Mouse (Mus musculus) left cerebral cortex, postnatal 4 days (tissue): ENCODE results near the gene Glod4. TPM values are rescaled to one million over a fixed set of nuclear protein-coding genes. Genes with fewer than 3 reads are reported as not detected.
A peak's percentile ranks its signal among the peaks of the same experiment; 100 is the strongest.
"Not testable (repeated sequence)": the region's sequence is repeated elsewhere in the genome, so short reads cannot be mapped to it uniquely, and the experiment has no call there.

Experiments used
- DNase-seq: peaks from one replicate; pipeline ENCODE4 v3.0.0-alpha.2; 2022
- intact Hi-C: fragments of 180-260 bp; cut with DNase I; formaldehyde crosslinking; loops from one replicate; pipeline ENCODE4 v1.15.1; 2025
- total RNA-seq, 2 experiments: library from RNA; stranded (reverse); gene quantifications; 2 replicates each; pipeline ENCODE4 v1.2.3; 2021

Gene Glod4
- total RNA-seq, 2 experiments from 2014 or later = 49.7 to 62.0 TPM

DNA sequence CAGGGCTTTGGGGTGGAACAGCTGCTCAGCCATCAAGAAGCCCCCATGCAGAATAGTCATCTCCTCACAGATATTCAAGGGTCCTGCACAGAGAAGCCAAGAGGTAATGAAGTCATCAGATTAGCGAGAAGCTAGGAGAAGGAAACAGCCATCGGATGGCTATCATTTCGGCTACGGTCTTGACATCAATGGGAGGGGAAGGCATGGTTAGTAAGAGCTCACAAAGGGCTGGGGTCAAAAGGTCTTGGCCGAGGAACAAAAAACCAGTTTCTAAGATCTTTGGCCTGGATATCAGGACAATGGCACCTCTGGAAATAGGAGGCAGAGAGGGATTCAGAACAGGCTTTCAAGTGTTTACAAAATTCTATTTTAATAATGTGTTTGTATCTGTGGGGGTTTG lies 29.7 kb downstream of the Glod4 start:
- DNase-seq = no peak
- intact Hi-C loops = no loop called here

DNA sequence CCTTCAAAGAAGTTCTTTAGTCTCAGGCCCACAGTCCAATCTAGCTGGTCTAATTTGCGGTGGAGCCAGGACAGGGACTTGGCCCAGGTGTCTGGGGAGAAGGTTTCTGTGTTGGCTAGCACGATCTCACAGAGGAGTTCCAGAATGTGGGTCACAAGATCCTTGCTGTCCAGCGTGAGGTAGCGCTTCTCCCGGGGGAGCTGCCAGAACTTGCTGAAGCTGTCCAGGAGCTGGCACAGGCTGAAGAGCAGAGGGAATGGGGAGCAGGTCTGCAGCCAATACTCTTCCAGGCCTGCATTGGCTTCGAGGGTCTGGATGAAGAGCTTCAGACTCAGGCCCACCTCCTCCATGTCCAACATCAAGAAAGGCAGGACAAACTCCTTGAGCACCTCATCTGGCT lies 31.9 kb downstream of the Glod4 start:
- intact Hi-C loops, DNase-seq: not testable (repeated sequence)

DNA sequence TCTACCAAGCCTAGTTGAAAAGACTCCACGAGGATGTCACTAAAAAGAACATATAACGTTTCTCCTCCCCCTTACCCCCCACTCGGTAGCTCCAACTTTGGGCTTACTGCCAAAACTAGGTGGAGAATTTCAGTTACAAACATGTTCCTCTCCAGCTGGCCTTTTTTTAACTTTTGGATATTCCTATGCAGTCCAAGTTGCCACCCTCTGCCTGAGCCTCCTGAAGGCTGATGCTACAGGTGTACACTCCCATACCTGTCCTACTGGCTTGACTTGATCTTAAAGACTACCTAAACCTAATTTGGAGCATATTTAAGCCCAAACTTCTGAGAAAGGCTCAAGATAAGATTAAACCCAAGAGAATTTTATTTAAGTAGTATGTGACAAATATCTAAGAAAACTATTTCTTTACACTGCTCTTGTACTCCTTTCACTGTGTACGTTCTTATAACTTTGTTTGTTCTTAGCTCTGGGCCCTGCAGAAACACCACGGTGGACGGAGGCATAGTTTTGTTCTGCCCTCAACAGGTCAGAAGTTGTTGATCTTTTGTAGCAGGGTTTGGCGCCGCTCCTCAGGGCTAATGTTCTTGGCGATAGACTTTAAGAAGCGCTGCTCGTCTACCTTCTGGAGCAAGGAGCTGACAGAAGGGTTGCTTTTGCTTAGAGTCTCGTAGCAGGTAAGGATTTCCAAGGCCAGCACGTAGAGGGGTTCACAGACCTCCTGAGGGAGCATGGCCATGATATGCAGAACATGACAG lies 33.1 kb downstream of the Glod4 start:
- no peak for DNase-seq
- intact Hi-C loops = no loop called here

DNA sequence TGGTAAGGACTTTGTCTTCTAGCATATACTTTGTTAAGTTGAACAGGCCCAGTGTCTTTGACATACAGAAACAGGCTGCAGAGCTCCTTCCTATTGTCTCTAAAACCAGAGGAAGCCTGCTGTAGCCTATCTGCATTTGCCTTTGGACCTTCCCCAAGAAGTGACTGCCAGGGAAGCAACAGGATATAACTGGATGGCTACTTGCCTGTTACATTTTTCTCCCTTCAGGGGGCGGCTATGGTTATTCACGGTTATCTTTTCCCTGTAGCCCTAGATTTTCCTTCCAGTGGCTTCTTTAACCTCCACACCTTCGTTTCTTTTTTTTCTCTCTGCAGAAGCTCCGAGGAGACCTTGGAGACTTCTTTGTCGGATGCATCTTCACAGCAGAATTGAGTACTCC lies 36.7 kb downstream of the Glod4 start:
- intact Hi-C loops = no loop called here
- DNase-seq = no peak

DNA sequence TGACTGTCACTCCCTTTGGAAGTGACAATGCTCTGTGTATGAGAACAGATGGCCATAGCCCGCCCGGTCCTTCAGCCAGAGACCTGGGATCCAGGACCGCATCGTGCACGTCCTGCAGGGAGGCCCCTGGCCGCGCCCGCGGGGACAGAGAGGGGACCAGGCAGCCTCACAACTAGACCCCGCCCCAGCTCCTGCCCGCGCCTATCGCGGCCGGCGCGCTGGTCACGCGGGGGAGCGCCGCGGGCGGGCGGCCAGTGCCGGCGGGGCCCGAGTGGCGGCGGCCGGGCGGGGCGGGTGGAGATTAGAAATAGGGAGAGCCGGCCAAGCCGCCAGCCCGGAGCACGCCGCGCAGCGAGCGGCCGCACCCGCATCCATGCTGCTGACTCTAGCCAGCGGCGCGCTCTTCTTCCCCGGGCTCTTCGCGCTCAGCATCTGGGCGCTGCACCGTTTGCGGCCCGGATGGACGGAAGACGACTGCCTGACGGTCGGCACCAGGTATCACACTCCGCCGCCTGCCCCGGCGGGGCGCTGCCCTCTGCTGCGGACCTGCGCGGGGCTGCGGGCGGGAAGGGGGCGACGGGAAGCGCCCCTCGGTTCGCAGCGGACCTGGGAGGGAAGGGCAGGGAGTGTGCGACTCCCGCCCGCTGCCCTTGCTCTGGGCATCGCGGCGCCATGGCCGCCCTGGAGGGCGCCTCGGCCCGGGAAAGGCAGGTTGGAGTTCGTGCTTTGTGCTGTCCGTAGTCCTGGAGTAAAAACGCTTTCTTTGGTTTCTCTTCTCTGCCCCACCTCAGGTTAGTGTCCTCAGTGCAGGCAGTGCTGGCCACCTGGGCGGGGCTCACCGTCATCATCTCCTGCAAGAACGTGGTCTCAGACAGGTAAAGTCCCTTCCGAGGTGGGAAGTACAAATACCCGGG lies 41.5 kb downstream of the Glod4 start:
- intact Hi-C loops = no loop called here

DNA sequence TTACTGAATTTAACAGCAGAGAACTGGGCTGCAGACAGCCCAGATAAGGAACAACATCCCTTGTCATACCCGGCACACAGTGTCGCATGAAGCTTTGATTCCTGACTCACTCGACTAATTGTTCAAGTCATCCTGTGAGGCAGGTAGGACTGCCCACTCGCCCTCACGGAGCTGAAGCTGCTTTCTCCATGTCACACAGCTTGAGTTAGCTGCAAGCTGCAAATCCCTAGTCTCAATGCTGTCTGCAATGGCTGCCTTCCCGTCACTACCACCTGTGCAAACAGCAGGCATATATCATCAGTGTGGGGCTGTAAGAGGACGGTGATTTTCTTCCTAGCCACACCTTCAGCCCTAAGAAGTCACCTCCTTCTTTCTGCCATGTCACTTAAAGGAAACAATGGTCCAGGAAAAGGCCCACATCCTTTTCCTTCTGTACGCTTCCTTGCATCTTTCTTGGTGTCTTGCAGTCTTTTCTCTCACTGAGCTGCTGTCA lies 46.5 kb downstream of the Glod4 start:
- intact Hi-C loops = no loop called here
- DNase-seq = no peak

More for the DNA sequence above, 41.5 kb downstream of the Glod4 start:
- DNase-seq = peak; percentile 88

DNA sequence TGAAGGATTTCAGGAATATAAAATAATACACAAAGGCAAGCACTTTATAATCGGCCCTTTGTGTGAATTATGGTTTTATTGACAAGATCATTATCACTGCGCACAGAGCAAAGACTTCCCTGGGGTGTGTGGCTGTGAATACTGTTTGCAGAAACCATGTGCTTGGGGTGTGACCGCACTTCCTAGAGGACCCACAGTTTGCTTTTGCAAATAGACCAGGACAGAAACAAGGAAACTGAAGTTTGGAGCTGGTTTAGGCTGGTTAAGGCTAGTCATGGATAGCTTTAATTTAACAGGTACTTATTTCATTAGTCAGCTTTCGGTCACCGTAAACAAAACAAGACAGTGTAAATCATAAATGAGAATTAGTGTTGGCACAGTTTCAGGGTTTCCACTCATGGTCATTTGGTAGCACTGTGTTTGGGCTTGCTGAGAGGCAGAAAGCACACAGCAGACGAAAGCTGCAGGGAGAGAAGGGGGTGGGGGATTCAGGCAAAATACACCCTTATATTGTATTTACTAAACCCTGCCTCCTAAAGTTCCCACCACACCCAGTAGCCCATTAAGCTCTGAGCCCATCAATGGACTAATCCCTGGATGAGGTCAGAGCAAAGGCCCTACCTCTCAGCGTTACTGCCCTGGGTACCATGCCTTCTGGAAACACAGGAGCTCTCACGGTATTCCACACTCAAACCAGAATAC lies 47.1 kb downstream of the Glod4 start:
- intact Hi-C loops = no loop called here
- DNase-seq = no peak

DNA sequence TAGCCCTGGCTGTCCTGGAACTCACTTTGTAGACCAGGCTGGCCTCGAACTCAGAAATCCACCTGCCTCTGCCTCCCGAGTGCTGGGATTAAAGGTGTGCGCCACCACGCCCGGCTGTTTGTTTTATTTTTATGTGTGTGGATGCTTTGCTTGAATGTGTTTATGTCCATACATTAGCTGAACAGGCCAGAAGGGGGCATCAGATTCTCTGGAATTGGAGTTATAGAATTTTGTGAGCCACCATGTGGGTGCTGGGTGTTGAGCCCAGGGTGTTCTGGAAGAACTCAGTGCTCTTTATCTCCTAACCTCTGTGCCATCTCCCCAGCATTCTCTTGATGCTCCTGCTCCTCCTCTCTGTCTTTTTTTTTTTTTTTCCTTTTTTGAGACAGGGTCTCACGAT lies 56.6 kb downstream of the Glod4 start:
- intact Hi-C loops = no loop called here
- no peak for DNase-seq

DNA sequence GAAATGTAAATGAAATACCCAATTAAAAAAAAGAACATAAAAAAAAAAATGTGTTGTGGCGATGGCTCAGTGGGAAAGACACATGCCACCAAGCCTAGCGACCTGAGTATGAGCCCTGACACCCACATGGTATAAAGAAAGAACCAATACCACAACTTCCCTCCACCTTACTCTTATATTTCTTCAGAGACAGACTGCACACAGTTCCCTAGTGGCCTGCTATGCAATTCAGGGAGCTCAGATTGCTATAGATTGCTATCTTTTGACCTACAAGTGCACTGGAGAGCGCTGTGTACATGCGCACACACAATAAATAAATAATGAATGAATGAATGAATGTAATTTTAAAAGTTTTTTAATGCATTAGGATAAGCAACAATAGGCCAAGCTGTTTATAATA lies 59.8 kb downstream of the Glod4 start:
- no peak for DNase-seq
- intact Hi-C loops = no loop called here

DNA sequence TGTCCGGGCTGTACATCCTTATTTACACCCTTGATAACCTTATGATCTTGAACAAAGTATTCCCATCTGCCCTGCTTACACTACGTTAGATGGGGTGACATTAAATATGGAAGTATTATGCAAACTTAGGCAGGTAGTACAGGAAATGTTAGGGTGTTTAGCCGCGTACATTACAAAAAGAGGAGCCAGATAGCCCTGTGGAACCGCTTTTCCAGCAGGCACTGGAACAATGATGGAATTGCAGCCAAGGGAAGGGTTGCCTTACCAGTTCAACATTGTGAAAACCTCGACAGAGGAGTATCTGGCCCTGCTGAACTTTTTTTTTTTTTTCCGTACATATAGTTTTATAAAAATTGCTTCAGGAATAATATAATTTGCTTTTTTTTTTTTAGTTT lies 63.4 kb downstream of the Glod4 start:
- no peak for DNase-seq
- intact Hi-C loops = no loop called here

DNA sequence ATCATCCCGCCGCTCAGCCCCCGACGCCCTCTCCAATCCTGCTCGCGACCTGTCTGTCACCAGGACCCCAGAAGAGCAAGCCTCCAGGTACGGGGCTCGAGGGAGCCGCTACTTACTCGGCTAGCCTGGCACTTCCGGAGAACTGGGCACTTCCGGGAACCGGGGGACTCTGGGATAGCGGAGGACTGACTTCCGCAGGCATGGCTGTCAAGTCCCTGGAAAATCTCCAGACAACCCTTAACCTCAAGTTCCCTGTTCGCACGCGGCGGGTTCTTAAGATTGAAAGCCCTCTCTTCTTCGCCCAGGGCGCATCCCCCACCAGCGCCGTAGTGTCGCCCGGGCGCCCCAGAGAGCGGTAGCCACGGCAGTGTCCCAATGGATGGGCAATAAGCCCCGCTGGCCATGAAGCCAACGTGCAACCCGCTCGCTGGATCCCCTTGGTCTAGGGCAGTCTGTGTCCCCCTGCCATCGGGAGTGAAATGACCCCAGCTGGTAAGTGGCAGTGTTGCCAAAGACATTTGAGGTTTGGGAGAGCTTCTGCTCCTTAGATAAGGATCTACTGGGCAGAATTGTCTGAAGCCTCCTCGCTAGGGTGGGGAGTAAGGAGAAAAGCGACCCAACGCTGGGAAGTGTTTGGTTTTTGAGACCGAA lies 63.9 kb downstream of the Glod4 start, which contains the start of the genes Vps53 and Fam57a:
Gene Vps53 (minus strand): TSS at position 153 of the 651 bp plus-strand sequence.
Gene Fam57a (plus strand): TSS at position 177 of the 651 bp plus-strand sequence.
- intact Hi-C loops = no loop called here
- DNase-seq = peak; percentile 87

DNA sequence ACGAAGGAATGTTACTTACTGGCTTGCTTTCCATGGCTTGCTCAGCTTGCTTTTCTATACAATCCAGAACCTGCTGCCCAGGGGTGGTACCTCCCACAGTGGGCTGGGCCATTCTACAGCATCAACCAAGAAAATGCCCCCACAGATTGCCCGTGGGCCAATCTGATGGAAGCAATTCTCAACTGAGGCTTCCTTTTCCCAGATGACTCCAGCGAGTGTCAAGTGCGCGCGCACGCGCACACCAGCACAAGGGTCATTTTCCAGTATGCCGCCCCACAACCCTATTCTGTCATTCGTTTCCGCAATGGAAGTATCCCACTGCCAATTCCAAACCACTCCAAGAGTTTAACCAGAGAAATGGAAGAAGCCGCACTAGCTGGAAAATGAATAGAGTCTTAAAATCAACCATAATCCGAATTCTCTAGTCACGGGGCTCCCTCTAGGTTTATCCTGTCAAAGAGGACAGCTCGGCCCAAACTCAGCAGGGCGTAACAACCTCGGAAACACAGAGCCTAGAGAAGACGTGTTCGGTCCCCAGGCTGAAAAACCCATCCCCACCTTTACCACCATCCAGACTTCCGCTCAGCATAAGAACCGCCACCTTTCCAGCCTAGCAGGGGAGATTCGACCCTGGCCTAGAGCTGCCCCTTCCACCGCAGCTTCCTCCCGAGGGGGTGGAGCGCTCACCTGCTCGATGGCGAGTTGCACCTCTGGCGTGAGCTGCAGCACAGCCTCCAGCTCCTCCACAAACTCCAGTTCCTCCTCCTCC lies 64.6 kb downstream of the Glod4 start:
- DNase-seq = peak; percentile 31
- intact Hi-C loops = no loop called here

DNA sequence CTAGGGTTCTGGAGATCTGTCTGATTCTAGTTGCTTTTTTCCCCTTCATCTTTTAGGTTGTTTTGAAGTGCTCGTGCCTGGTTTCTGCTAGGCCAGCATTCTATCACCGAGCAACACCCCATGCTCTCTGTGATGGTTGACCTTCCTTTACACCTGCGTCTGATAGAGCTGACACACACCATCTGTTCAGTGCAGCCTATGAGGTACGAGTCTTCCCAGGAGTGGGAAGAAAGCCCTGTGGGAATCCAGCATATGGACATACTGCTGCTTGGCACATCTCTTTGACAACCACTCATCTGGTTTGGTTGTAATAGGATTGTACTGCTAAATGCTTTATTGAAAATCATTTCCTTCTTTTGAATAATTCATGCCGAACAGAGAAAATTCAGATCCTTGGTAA lies 73.3 kb downstream of the Glod4 start:
- intact Hi-C loops = no loop called here
- DNase-seq = no peak

DNA sequence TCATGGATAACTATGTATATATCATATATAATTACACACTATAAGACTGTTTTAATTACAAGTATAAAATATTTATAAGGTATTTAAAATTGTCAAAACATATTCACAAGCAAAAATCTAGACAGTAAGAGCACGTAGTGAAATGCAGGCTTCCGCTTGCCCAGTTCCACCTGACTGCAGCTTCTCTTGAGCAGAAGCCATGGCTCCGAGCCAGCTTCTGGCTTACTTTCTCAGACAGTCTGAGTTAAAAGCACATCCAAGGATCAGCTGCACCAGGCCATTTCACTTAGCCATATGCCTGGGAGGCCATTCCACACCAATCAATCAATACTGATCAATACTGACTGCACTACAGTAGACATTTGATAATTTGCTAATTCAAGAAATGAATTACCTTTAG lies 74.5 kb downstream of the Glod4 start:
- intact Hi-C loops = loop anchor here (5.0 to 10.0 kb wide), 2 partner anchors 82 to 384 kb away; no protein-coding TSS in a partner anchor

DNA sequence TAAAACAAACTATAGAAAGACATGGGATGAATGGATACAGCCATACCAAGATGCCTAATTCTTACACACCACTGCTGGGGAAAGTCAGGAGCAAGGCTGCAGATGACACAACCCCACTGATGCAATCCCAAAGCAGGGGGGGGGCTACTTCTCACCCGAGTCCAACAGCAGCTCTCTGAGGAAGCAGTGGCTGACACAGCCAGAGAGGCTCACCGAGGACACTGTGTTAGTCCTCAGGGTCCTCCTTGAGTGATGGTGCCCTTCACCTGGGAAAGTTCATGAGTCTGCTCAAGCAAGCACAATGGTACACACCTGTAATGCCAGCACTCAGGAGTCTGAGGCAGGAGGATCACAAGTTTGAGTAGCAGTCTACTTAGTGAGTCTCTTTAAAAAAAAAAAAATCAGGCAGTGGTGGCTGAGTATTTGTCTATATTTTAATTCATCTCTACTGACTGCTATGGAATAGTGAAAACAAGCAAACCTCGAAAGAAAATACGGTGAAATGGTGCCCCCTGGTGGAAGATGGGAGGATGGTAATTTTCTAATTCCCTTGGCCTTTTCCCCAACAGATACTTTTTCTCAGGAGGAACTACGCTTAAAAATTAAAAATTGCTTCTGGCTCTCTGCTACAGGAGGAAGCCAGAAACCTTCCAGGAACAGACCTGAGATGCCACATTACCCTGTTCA lies 76.3 kb downstream of the Glod4 start:
- intact Hi-C loops = loop anchor here (5.0 to 10.0 kb wide), 2 partner anchors 80 to 382 kb away; no protein-coding TSS in a partner anchor
- DNase-seq = peak; percentile 61

More for the DNA sequence above, 74.5 kb downstream of the Glod4 start:
- peak; percentile 57 for DNase-seq

DNA sequence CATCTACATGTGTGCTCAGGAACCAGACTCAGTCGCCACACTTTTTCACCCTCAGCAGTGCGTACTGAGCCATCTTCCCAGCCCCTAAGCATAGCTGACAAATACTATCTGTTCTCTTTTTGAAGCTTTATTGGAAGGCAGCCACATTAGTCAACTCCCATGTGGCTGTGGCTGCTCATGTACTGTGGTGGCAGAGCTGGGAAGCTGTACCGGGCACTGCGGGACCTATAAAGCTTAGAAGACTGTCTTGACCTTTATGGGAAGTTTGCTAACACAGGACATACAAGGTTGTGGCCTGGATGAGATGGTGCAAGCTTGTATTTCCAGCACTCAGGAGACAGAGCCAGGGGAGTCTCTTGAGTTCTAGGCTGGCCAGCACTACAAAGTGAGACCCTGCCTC lies 76.9 kb downstream of the Glod4 start:
- intact Hi-C loops = loop anchor here (5.0 to 10.0 kb wide), 2 partner anchors 79 to 382 kb away; no protein-coding TSS in a partner anchor
- no peak for DNase-seq

DNA sequence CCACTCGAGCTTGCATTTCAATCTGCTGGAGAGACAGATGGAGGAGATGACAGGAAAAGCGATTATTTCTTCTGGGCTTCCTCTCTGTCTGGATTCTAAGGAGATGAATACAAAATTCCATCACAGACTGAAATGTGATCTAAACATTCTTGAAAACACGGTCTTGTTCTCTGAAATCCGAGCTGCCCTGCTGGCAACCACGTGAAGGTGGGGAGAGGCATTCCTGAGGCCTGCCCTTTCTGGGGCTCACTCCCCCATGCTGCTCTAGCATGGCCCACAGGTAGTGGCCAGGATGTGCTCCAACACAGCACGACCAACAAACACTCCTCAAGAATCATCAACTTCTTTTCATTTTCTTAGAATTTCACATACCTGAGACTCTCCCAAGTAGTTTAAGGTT lies 83.3 kb downstream of the Glod4 start:
- intact Hi-C loops = loop anchor here (10.0 kb wide), 1 partner anchor 375 kb away; no protein-coding TSS in a partner anchor
- DNase-seq = no peak

DNA sequence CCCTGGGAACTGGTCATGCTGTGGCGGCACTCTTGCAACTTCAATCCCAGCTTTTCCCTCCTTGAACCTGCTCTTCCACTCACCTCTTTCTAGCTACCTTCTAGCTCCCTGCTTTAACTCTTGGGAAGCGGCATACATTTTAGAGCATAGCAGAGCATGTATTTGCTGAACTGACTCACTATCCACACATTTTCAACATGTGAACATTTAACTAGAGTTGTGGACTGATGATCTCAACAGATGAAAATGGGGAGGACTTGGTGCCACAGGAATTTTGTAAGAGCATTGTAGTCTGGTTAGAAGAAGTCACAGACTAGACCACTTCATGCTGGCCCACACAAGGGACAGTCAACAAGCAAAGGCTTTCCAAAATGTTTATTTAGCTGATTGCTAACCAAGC lies 85.2 kb downstream of the Glod4 start:
- DNase-seq = no peak
- intact Hi-C loops = no loop called here

DNA sequence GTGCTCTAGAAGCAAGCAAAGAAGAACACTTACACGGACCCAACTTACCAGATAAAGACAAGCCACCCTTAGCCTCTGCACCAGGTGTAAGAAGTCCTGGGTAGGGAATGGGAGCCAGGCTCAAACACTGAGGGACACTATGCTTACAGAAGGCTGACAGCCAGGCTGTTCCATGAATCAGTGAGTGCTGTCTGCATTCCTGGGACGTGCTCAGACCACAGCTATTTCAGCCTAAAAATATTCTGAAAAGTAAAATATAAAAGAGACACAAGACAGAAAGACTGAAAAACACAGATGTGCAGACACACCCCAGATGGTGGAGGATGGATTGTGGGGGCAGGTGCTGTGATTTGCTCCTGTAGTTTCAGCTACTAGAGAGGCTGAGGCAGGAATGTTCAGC lies 88.7 kb downstream of the Glod4 start:
- intact Hi-C loops = no loop called here
- DNase-seq = no peak
